Mouse (Mus musculus): ENCODE measurements around the gene Ccdc57. TPM values are rescaled to one million over a fixed set of nuclear protein-coding genes. Genes with fewer than 3 reads are reported as not detected.

The Ccdc57 gene
- 4.7 and 4.9 TPM in 2 replicates for polyA plus RNA-seq (2016; fragmentation: Nextera tagmentation; extraction: Ambion mirVana)

- WGBS: 9% methylated on average over 44 of the region's 44 CpGs
- H3K27ac ChIP-seq (ENCODE audit: poor library complexity, severe bottlenecking): no peak within 1 kb of the TSS
- ATAC-seq (ENCODE audit: insufficient number of reproducible peaks, low FRiP score): peak; percentile 85
Measured at GRCm38 (mm10) chr11:120932564-120933398, at the start of gene Ccdc57. Gene Ccdc57 (minus strand): TSS chr11:120932872.

GRCm38 (mm10) chr11:120982459-120982858, 49.8 kb upstream of the Ccdc57 start:
- Histone ChIP-seq H3K4me2 (no peak overlapping the region), H3K4me3 (no peak overlapping the region), H3K4me1 (replicated peaks) (peaks cover 63% of the 10 kb centered on the region), H3K9ac (no peak overlapping the region), H3K27me3 (replicated peaks) (no peaks in the 10 kb centered on the region), H3K27ac (ENCODE audit: poor library complexity, severe bottlenecking) (no peak overlapping the region), H3K36me3 (peaks cover 77% of the 10 kb centered on the region), H3K9me3 (replicated peaks) (no peaks in the 10 kb centered on the region)
- ATAC-seq (ENCODE audit: insufficient number of reproducible peaks, low FRiP score): no peak

More at GRCm38 (mm10) chr11:120932564-120933398, at the start of gene Ccdc57:
- H3K4me3 ChIP-seq: peak within 1 kb of the TSS; percentile 73
- peak within 1 kb of the TSS; percentile 83 for H3K4me2 ChIP-seq
- H3K36me3 ChIP-seq: peaks cover 7% of the 10 kb centered on the region
- no peaks in the 10 kb centered on the region for H3K27me3 ChIP-seq (replicated peaks)
- H3K4me1 ChIP-seq (replicated peaks): peaks cover 9% of the 10 kb centered on the region
- no peaks in the 10 kb centered on the region for H3K9me3 ChIP-seq (replicated peaks)
- peak within 1 kb of the TSS; percentile 75 for H3K9ac ChIP-seq

- H3K27ac ChIP-seq (ENCODE audit: poor library complexity, severe bottlenecking): no peak overlapping the region
- H3K27me3 ChIP-seq (replicated peaks): no peaks in the 10 kb centered on the region
- no peak for ATAC-seq (ENCODE audit: insufficient number of reproducible peaks, low FRiP score)
- no peak overlapping the region for H3K9ac ChIP-seq
- no peak overlapping the region for H3K4me3 ChIP-seq
- H3K4me2 ChIP-seq: no peak overlapping the region
- H3K4me1 ChIP-seq (replicated peaks): peaks cover 58% of the 10 kb centered on the region
- WGBS: 87% methylated on average over 4 of the region's 4 CpGs
- no peaks in the 10 kb centered on the region for H3K9me3 ChIP-seq (replicated peaks)
- H3K36me3 ChIP-seq: peaks cover 77% of the 10 kb centered on the region
Measured at GRCm38 (mm10) chr11:120981661-120982060, 49.0 kb upstream of the Ccdc57 start.

GRCm38 (mm10) chr11:120980427-120981035, 47.9 kb upstream of the Ccdc57 start:
- Histone ChIP-seq H3K9ac (no peak overlapping the region), H3K27ac (ENCODE audit: poor library complexity, severe bottlenecking) (peak overlapping the region; percentile 57), H3K4me2 (no peak overlapping the region), H3K4me3 (no peak overlapping the region), H3K27me3 (replicated peaks) (no peaks in the 10 kb centered on the region), H3K4me1 (replicated peaks) (peaks cover 49% of the 10 kb centered on the region), H3K9me3 (replicated peaks) (no peaks in the 10 kb centered on the region), H3K36me3 (peaks cover 69% of the 10 kb centered on the region)
- peak; percentile 82 for ATAC-seq (ENCODE audit: insufficient number of reproducible peaks, low FRiP score)
- 48% methylated on average over 9 of the region's 9 CpGs for WGBS

GRCm38 (mm10) chr11:120979711-120980426, 47.2 kb upstream of the Ccdc57 start:
- 66% methylated on average over 8 of the region's 8 CpGs for WGBS
- Histone ChIP-seq H3K27me3 (replicated peaks) (no peaks in the 10 kb centered on the region), H3K4me2 (peak overlapping the region; percentile 5; the same call in 1 of the 2 replicates), H3K9me3 (replicated peaks) (no peaks in the 10 kb centered on the region), H3K36me3 (peaks cover 71% of the 10 kb centered on the region), H3K4me3 (no peak overlapping the region), H3K4me1 (replicated peaks) (peaks cover 43% of the 10 kb centered on the region), H3K9ac (no peak overlapping the region), H3K27ac (ENCODE audit: poor library complexity, severe bottlenecking) (peak overlapping the region; percentile 57; the same call in 1 of the 2 replicates)
- ATAC-seq (ENCODE audit: insufficient number of reproducible peaks, low FRiP score): peak; percentile 83

- no peak for ATAC-seq (ENCODE audit: insufficient number of reproducible peaks, low FRiP score)
- Histone ChIP-seq H3K4me1 (replicated peaks) (0 out of 2 replicates have a peak, but pooled peaks cover 5% of the 10 kb centered on the region), H3K27me3 (replicated peaks) (no peaks in the 10 kb centered on the region), H3K4me3 (no peak overlapping the region), H3K27ac (ENCODE audit: poor library complexity, severe bottlenecking) (no peak overlapping the region), H3K9me3 (replicated peaks) (no peaks in the 10 kb centered on the region), H3K4me2 (no peak overlapping the region), H3K9ac (no peak overlapping the region), H3K36me3 (peaks cover 87% of the 10 kb centered on the region)
- 75% methylated on average over 6 of the region's 6 CpGs for WGBS
Measured at GRCm38 (mm10) chr11:120973318-120973717, 40.6 kb upstream of the Ccdc57 start.

GRCm38 (mm10) chr11:120971237-120971636, 38.6 kb upstream of the Ccdc57 start:
- 91% methylated on average over 5 of the region's 5 CpGs for WGBS
- Histone ChIP-seq H3K4me3 (no peak overlapping the region), H3K4me2 (no peak overlapping the region), H3K27me3 (replicated peaks) (no peaks in the 10 kb centered on the region), H3K9ac (no peak overlapping the region), H3K27ac (ENCODE audit: poor library complexity, severe bottlenecking) (no peak overlapping the region), H3K36me3 (peaks cover 93% of the 10 kb centered on the region), H3K9me3 (replicated peaks) (no peaks in the 10 kb centered on the region), H3K4me1 (replicated peaks) (peaks cover 8% of the 10 kb centered on the region)
- ATAC-seq (ENCODE audit: insufficient number of reproducible peaks, low FRiP score): no peak

- 90% methylated on average over 5 of the region's 5 CpGs for WGBS
- Histone ChIP-seq H3K9ac (no peak overlapping the region), H3K4me2 (no peak overlapping the region), H3K9me3 (replicated peaks) (no peaks in the 10 kb centered on the region), H3K27ac (ENCODE audit: poor library complexity, severe bottlenecking) (no peak overlapping the region), H3K4me1 (replicated peaks) (peaks cover 23% of the 10 kb centered on the region), H3K27me3 (replicated peaks) (no peaks in the 10 kb centered on the region), H3K36me3 (peaks cover 99% of the 10 kb centered on the region), H3K4me3 (no peak overlapping the region)
- ATAC-seq (ENCODE audit: insufficient number of reproducible peaks, low FRiP score): no peak
Measured at GRCm38 (mm10) chr11:120969742-120970141, 37.1 kb upstream of the Ccdc57 start.

GRCm38 (mm10) chr11:120965587-120965986, 32.9 kb upstream of the Ccdc57 start:
- 85% methylated on average over 4 of the region's 4 CpGs for WGBS

GRCm38 (mm10) chr11:120964195-120965157, 31.8 kb upstream of the Ccdc57 start:
- peaks cover 98% of the 10 kb centered on the region for H3K36me3 ChIP-seq
- no peak overlapping the region for H3K4me2 ChIP-seq
- H3K9ac ChIP-seq: 0 out of 2 replicates have a peak overlapping the region, but pooled peaks have one; percentile 8
- H3K9me3 ChIP-seq (replicated peaks): no peaks in the 10 kb centered on the region
- no peak overlapping the region for H3K4me3 ChIP-seq
- ATAC-seq (ENCODE audit: insufficient number of reproducible peaks, low FRiP score): no peak
- H3K27me3 ChIP-seq (replicated peaks): no peaks in the 10 kb centered on the region
- peaks cover 52% of the 10 kb centered on the region for H3K4me1 ChIP-seq (replicated peaks)
- no peak overlapping the region for H3K27ac ChIP-seq (ENCODE audit: poor library complexity, severe bottlenecking)
- WGBS: 81% methylated on average over 10 of the region's 10 CpGs

More at GRCm38 (mm10) chr11:120965587-120965986, 32.9 kb upstream of the Ccdc57 start:
- peaks cover 41% of the 10 kb centered on the region for H3K4me1 ChIP-seq (replicated peaks)
- no peak overlapping the region for H3K4me3 ChIP-seq
- no peak for ATAC-seq (ENCODE audit: insufficient number of reproducible peaks, low FRiP score)
- H3K9me3 ChIP-seq (replicated peaks): no peaks in the 10 kb centered on the region
- H3K27me3 ChIP-seq (replicated peaks): no peaks in the 10 kb centered on the region
- no peak overlapping the region for H3K4me2 ChIP-seq
- H3K9ac ChIP-seq: no peak overlapping the region
- H3K27ac ChIP-seq (ENCODE audit: poor library complexity, severe bottlenecking): no peak overlapping the region
- peaks cover 99% of the 10 kb centered on the region for H3K36me3 ChIP-seq
